Mouse (Mus musculus) kidney, adult 2 months (tissue): ENCODE data around the gene Aurkaip1.

Source experiments
- CTCF ChIP-seq: fragments of 200-500 bp; conservative IDR thresholded peaks from 2 replicates; pipeline ENCODE4 v1.5.1; 2011; ENCODE audit warnings: low read depth, mild to moderate bottlenecking, control low read depth, low read length, moderate library complexity, mixed read lengths; ENCODE audit not compliant: insufficient read depth, insufficient read length
- POLR2A ChIP-seq: fragments of 200-500 bp; IDR thresholded peaks from one replicate; pipeline ENCODE4 v1.6.1; 2011; ENCODE audit warnings: low read depth, low read length, control low read depth

- TF ChIP-seq CTCF (no peak), POLR2A (no peak)
These were observed 25.0 kb downstream of the Aurkaip1 start for GRCm38 (mm10) chr4:155856071-155856470.
